Mouse (Mus musculus): ENCODE measurements around the gene Actr8. TPM values are rescaled to one million over a fixed set of nuclear protein-coding genes. Genes with fewer than 3 reads are reported as not detected.

Gene Actr8
- polyA plus RNA-seq, 1 experiment, result 11.3 TPM

GRCm38 (mm10) chr14:30024387-30024786 lies 46.2 kb downstream of the Actr8 start:
- WGBS, result 44% methylated on average over 7 of the region's 7 CpGs
- no peak for DNase-seq (ENCODE audit: low read depth, low spot score)

- 69% methylated on average over 2 of the region's 2 CpGs for WGBS
- no peak for DNase-seq (ENCODE audit: low read depth, low spot score)
These were observed 49.2 kb downstream of the Actr8 start for GRCm38 (mm10) chr14:30027378-30027777.

GRCm38 (mm10) chr14:30033405-30033804 lies 55.3 kb downstream of the Actr8 start:
- WGBS, result 74% methylated on average over 8 of the region's 8 CpGs

GRCm38 (mm10) chr14:30038431-30038830 lies 60.3 kb downstream of the Actr8 start:
- DNase-seq (ENCODE audit: low read depth, low spot score), result no peak
- 90% methylated on average over 18 of the region's 18 CpGs for WGBS

More at GRCm38 (mm10) chr14:30033405-30033804, 55.3 kb downstream of the Actr8 start:
- no peak for DNase-seq (ENCODE audit: low read depth, low spot score)

GRCm38 (mm10) chr14:30039413-30039812 lies 61.3 kb downstream of the Actr8 start:
- DNase-seq (ENCODE audit: low read depth, low spot score), result no peak
- 69% methylated on average over 4 of the region's 4 CpGs for WGBS

GRCm38 (mm10) chr14:30041836-30042235 lies 63.7 kb downstream of the Actr8 start:
- no peak for DNase-seq (ENCODE audit: low read depth, low spot score)
- 75% methylated on average over 9 of the region's 9 CpGs for WGBS

GRCm38 (mm10) chr14:30043356-30043940 lies 65.3 kb downstream of the Actr8 start:
- WGBS, result 75% methylated on average over 7 of the region's 7 CpGs
- DNase-seq (ENCODE audit: low read depth, low spot score), result no peak

- DNase-seq (ENCODE audit: low read depth, low spot score), result no peak
- 72% methylated on average over 10 of the region's 10 CpGs for WGBS
These were observed 67.1 kb downstream of the Actr8 start for GRCm38 (mm10) chr14:30045239-30045638.

GRCm38 (mm10) chr14:30045704-30046220 lies 67.6 kb downstream of the Actr8 start:
- no peak for DNase-seq (ENCODE audit: low read depth, low spot score)
- 72% methylated on average over 8 of the region's 8 CpGs for WGBS

GRCm38 (mm10) chr14:30046976-30047375 lies 68.8 kb downstream of the Actr8 start:
- DNase-seq (ENCODE audit: low read depth, low spot score), result no peak
- 86% methylated on average over 4 of the region's 4 CpGs for WGBS

- no peak for DNase-seq (ENCODE audit: low read depth, low spot score)
- 80% methylated on average over 3 of the region's 3 CpGs for WGBS
These were observed 69.9 kb downstream of the Actr8 start for GRCm38 (mm10) chr14:30048049-30048448.

- no peak for DNase-seq (ENCODE audit: low read depth, low spot score)
- 86% methylated on average over 8 of the region's 8 CpGs for whole genome bisulfite sequencing
These were observed 72.1 kb downstream of the Actr8 start for GRCm38 (mm10) chr14:30050280-30050679.

GRCm38 (mm10) chr14:30054922-30055321 lies 76.8 kb downstream of the Actr8 start:
- 54% methylated on average over 7 of the region's 7 CpGs for WGBS
- DNase-seq (ENCODE audit: low read depth, low spot score), result no peak

Other genes with a start within 250 kb of the Actr8 start
- gene Selenok, start 10.0 kb upstream of the Actr8 start, polyA plus RNA-seq (2012; rRNA removed), result 38.4 and 41.6 TPM in 2 replicates
- 3.6 and 7.2 TPM in 2 replicates for gene Il17rb, start 30.6 kb downstream of the Actr8 start, polyA plus RNA-seq (2012; rRNA removed)
- gene Chdh, start 30.7 kb downstream of the Actr8 start, polyA plus RNA-seq (2012; rRNA removed), result 35.9 and 85.3 TPM in 2 replicates

Data from large intestine, adult 2 months (tissue).